Mouse (Mus musculus) retina, adult 2 months (tissue): ENCODE results near the gene Arl8b.
"Not testable (repeated sequence)": the region's sequence is repeated elsewhere in the genome, so short reads cannot be mapped to it uniquely, and the experiment has no call there.

Experiments
- DNase-seq: peaks from one replicate; pipeline ENCODE4 v3.0.0-alpha.2; 2012; ENCODE audit warnings: low read depth, low spot score

Gene Arl8b

DNA sequence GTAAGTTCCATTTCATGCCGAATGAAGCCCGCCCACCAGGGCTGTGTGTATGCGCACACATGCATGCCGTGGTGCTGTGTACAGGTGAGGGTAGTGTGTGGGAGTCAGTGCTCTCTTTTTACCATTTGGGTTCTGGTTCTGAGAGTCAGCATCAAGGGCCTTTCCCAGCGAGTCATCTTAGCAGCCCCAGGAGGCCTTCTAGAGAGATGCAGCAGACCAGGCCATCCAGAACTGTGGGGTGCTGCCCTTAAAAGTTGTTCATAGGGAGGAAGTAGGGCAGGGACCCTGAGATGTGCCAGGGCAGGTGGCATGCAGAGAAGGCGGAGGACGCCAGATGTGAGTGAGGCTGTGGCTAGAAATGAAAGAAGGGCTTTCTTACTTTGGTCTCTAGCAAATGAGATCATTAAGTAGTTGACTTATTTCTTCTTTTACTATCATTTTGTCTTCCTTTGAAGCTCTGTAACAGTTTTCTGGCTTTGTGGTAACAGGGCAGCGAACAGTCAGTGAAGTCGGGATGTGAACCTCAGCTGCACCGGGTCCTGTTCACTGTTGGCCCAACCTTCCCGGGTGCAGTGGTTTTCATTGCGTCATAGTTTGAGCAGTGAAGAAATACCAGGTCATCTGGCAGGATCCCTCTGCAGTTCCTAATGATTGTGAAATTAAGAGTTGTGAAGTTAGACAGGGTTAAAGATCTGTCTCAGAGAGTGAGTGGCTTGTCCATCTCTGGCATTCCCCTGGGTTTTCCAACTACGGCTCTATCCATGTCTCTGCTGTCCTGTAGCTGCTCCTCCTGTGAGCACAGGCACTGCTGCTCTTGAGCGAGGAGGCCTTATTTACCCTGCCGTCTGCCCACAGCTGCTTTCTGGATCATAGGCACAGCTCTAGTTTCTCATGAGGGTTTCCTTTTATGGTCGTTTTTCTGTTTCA is 53.1 kb downstream of the Arl8b start:
- DNase-seq: no peak

- no peak for DNase-seq
Observed at GRCm38 (mm10) chr6:108837081-108837480, 54.2 kb downstream of the Arl8b start.

GRCm38 (mm10) chr6:108837958-108838357 is 55.1 kb downstream of the Arl8b start:
- DNase-seq: no peak

DNA sequence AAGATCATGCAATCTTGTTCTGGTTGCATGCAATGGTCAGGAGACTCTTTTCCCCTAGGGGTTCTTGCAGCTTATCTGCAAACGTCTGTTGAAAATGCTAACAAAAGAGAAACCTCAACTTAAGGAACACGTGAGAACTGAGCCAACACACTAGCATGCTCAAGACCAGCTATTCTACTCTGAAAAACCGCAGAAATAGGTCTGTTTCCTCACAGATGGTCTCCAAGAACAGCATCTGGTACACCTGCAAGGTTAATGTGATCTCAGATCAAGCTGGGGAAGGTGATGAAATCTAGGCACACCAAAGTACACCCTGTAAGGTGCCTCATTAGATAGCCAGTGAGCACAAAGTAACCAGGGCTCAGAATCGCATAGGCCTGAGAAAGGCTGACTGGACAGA is 56.5 kb downstream of the Arl8b start:
- no peak for DNase-seq

DNA sequence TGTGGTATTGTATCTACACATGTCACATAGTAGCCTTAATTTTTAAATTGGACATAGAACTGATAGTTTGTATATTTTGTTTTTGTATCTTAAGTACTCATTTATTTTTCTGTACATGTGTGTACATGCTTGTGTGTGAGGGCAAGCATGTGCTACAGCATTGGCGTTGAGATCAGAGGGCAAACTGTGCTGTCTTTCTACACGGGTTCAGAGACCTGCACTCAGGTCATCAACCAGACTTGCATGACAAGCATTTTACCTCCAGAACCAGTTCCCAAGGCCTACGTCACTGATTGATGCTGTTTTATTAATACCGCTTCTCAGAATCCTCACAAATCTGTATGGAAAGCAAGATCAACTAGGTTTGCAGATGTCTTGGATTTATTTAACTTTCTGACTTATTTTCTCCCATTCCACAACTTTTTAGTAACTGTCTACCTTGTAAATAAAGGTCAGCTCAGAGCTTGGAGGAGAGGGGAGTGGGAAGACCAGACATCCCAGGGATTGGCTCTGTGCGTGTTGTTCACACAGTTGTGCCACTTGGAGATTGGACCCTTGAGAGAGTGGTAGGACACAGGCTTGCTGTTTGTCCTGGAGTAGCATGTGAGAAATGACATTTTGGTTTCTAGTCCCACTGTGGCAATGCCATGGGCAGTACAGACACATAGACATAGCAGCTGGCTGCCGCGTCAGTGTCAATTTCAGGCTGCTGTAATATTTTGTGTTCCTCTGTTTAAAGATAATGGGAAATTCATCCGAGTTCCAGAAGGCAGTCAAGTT is 58.2 kb downstream of the Arl8b start:
- no peak for DNase-seq

DNA sequence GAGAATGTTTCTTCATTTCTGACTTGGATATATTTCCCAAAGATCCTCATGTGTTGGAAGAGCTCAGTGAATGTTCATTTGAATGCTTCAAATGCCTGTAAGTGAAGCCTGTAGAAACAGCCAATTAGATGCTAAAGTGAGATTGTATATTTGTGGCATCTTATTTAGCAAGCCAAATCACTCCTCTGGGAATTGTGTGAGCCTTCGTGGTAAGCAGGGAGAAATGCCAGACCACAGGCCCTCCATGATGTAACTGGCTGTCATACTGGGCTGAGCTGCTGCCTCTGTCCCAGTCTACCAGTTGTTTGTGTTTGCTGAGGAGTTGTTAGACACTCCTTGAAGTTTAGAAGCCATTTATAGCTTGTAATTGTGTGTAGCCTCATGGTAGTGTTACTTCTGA is 60.8 kb downstream of the Arl8b start:
- DNase-seq: no peak

GRCm38 (mm10) chr6:108844093-108844492 is 61.2 kb downstream of the Arl8b start:
- DNase-seq: no peak

DNA sequence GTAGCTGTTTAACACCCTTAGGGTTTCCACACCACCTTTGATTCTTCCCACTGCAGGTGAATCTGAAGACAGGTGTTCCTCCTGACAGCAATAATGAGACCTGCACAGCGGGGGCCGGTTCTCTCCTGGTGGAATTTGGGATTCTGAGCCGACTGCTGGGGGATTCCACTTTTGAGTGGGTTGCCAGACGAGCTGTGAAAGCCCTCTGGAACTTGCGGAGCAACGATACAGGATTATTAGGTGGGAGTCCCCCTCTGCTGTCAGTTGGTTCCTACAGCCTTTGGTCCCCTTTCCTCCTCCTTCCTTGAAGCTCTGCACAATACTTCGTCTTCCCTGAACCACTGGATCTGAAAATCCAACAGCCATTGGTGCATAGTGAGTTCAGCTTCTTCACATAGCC is 61.9 kb downstream of the Arl8b start:
- DNase-seq: no peak

DNA sequence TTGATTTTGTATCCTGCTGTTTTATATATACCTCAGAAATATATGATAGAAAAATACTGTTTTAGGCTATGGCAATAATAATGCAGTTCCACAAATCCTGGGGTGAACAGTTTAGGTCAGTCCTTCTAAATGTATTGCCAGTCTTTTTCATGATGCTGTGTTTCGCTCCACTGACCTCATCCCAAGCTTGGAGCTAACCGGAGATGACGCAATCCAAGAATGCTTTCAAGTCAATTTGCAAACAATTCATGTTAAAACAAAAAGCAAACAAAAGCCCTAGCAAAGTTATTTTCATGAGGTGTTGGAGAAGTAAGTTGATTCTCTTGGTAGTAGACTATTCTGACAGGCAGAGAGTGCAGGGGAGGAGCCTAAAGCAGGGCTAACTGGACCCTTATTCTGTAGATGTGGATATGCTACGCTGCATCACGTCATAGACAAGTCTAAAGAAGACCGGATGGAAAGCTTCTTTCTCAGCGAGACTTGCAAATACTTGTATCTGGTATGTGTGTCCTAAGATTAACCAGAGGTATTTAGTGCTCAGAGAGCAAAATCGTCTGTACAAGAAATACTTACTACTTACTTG is 69.3 kb downstream of the Arl8b start:
- no peak for DNase-seq

- DNase-seq: no peak
Observed at GRCm38 (mm10) chr6:108852986-108853385, 70.1 kb downstream of the Arl8b start.

GRCm38 (mm10) chr6:108858583-108858982 is 75.7 kb downstream of the Arl8b start:
- DNase-seq: no peak

- no peak for DNase-seq
Observed at GRCm38 (mm10) chr6:108861226-108861625, 78.3 kb downstream of the Arl8b start.

DNA sequence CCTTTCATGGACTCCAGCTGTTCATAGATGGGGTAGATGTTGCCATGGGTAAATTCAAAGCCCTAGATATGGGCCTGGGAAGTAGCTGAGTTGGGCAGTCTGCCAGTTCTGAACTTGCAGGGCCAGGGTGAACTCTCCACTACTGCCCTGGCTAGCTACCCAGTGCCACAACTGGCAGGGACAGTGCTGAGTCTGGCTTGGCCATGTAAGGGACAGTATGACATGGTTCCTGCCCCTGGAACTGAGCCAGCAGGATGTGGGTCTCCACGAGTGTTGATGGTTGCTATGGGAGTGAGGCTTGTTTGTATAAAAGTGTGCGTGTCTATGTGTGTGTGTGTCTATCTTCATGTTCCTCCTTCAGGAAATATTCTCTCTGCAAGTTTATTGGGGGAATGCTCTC is 79.6 kb downstream of the Arl8b start:
- DNase-seq: no peak

DNA sequence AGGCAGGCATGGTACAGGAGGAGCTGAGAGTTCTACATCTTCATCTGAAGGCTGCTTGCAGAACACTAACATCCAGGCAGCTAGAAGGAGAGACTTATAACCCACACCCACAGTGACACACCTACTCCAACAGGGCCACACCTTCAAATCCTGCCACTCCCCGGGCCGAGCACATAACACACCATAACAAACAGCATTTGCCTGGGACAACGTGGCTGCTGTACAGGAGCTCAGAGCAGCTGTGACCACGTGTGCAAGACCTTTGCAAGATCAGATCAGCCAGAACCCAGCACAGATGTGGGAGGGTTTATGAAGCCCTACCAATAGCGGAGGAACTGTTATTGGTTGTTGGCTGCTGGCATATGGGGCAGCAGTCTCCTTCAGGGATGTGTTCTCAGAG is 83.4 kb downstream of the Arl8b start:
- DNase-seq: no peak

- not testable (repeated sequence) for DNase-seq
Observed at GRCm38 (mm10) chr6:108869031-108869430, 86.1 kb downstream of the Arl8b start.

GRCm38 (mm10) chr6:108870421-108870820 is 87.5 kb downstream of the Arl8b start:
- no peak for DNase-seq

GRCm38 (mm10) chr6:108871251-108871650 is 88.4 kb downstream of the Arl8b start:
- no peak for DNase-seq
